Mouse (Mus musculus) thymus, adult 18-20 months (tissue): Measurements from ENCODE around the gene Napa.

Experiments used
- DNase-seq, 2 experiments: peaks; one replicate each; pipeline ENCODE4 v3.0.0; 2022; ENCODE audit warnings: mixed read lengths in 2 of 2

The Napa gene

GRCm38 (mm10) chr7:16101081-16101480 lies 2.8 kb downstream of the Napa start:
- no peak for DNase-seq

DNA sequence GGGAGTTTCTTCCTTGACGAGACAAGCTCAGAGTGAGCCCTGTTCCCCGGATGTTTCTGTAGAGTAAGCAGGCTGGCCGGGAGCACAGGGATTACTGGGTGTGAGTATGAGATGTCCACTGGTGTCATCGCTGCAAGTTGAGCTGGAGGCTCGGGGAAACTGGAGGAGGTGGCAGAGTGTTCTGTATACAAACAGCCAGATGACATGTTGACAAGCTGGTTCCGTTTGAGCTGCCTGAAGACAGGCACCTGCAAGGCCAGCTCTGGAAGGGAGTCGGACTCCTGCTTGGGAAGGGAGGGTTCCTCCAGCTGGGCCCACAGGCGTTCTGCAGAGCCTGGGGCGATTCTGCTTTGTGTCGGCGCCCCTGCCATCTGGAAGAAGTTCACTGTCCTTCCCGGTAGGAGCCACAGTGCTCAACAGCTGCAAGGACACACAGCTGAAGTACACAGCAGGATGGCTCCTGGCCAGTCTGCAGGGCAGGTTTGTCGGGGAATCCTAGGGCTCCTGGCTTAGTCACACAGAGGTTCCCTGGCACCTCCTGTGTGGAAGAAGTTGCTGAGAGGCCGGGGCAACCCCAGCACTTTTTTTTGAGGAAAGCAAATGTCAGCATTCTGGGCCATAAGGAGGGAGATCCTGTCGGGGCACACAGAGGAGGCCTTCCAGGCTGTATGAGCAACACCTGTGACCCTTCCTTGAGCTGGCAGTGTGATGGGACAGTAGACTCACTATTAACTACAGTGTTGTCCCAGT lies 3.6 kb downstream of the Napa start:
- DNase-seq: no peak

DNA sequence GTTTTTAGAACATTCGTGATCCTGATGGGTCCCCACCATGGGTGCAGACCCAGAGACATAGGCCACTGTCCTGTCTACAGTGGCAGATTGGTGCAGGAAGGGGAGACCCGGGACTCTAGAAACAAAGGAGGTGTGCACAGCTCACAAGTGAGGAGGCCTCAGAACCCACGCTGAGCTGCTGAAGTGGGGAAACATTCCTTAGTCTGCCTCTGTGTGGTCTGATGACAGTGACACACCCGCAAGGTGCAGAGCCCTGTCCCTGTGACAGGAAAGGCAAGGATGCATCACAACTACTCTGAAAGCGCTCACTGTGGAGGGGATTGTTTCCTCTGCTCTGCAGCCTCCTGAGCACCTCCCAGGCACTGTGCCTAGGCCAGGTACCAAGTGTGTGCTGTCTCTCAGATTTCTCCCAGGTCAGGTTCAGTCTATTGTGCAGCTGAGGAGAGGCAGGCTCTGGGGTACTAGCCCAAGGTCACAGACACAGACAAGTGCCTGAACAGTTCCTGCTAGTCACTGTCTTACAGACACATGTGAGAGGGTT lies 4.5 kb downstream of the Napa start:
- no peak for DNase-seq

DNA sequence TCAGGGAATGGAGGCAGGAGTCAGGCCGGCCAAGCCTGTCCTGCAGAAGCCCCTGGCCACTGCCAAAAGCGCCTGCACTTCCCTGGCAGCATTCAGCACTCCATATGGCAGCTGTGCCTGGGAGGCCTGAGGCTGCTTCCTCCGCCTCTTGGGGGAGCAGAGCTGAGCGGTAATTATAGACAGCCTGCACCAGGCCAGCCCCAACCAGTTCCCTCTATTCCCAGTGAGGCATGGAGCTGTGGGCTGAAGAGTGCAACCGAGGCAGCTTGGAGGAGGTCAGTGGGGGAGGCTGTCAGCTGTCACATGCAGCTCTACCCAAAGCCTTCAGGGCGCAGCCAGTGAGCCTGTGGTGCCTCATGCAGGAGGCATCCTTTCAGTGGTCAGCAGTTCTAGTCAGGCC lies 5.5 kb downstream of the Napa start:
- DNase-seq: no peak

GRCm38 (mm10) chr7:16104611-16105388 lies 6.5 kb downstream of the Napa start:
- DNase-seq: no peak

DNA sequence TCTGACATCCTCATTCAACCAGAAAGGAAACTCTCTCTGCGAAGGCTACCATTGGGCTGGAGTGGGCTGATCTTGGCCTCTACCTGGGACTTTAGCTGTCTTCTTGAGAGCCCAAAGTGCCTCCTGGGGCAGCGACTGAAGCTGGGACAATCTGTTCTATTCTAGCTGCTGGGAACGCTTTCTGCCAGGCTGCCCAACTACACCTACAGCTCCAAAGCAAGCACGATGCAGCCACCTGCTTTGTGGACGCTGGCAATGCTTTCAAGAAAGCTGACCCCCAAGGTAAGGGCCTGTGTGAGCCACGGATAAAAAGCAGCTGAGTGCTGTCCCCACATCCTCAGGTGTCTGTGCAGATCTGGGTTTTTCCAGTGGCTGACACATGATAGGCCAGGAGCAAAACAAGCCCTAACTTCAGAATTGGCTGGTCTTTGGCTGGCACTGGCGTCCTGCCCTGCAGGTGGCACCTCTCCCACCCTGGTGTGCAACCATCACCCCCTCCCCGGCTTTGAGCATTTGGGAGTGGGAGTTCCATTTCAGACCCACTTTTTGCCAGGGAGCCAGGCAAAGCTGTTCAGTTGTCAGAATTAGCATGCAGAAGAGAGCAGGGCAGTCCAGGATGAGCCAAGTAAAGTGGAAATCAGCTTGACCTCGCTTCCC lies 10.8 kb downstream of the Napa start:
- DNase-seq: no peak

DNA sequence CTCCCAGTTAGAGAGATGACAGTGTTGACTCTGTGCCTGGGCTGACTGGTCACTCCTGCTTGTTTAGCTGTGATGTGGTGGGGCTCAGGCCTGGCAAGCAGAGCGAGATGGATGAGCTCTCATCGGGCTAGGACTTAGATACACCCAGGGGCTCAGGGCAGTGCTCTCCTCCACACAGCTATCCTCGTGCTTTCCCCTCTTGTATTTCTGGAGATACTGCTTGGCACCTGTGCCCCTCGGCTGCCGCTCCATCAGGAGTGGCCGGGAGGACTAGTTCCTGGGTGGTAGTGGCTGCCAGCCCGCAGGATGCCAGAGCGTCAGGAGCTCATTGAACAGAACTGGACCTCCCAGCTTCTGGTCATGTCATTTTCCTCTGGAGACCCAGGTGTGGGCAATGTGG lies 11.9 kb downstream of the Napa start:
- no peak for DNase-seq

- no peak for DNase-seq
Observed at GRCm38 (mm10) chr7:16111284-16112090, 13.2 kb downstream of the Napa start.

DNA sequence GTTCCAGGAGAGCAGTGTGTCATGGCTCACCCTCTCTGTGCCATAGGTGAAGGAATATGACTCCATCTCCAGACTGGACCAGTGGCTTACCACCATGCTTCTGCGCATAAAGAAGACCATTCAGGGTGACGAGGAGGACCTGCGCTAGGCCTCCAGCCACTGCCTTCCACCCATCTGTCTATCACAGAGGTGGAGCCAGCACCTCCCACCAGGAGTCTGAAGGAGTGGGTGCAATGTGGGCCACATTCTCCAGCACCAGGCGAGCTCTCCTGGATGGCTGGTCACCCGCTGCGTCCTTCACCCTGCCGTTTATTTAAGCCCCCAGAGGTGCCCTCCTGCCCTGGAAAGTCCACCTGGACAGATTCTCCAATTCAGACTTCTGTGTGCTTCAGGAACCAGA lies 18.2 kb downstream of the Napa start:
- DNase-seq: no peak

DNA sequence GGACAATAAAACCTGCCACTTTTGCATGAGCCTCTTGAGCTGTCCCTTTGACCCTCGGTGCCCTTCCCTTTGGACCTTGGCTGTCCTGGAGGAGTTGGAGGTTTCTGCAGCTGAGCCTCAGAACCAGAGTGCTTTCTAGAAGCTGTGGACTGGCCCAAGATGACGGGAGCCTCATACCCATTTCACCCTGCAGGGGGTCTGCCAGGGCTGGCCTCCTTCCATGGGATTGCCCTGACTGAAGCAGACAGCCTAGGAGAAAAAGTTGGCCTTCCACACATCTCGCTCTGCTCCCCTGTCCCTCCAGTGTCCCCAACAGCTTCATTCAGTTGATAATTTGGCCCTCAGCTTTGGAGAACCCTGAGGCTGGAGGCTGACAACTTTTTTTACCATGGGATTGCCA lies 18.8 kb downstream of the Napa start:
- no peak for DNase-seq

DNA sequence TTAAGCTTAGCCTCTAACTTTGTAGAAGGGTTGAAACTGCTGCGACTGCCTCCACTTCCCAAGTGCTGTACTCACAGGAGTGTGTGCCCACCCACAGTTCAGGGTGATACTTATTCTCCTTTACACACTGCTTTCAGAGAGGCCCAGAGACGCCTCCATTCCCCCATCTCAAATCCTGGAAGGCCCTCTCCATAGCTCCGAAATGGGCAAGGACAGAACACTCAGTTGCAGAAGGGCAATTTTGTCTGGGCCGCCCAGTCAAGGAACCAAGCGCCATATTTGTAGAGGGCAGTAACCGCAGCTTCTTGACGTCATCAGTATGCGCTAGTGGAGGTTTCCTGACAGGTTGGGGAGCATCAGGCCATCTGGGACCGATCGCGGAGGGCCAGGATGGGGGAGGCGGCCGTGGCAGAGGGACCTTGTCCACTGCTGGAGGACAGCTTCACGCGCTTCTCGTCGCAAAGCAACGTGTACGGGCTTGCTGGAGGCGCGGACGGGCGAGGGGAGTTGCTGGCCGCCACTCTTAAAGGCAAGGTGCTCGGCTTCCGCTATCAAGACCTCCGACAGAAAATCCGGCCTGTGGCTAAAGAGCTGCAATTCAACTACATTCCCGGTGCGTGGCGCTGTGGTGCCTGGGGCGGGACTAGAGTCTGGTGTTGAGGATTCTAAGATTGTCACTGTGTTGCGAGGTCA lies 21.5 kb downstream of the Napa start, which contains the start of gene Kptn:
Kptn (plus strand) TSS at position 327 of the 693 bp plus-strand sequence.
- peak; percentile 66 to 77 for DNase-seq

- DNase-seq: peak in 1 of 2 experiments; percentile 17
Observed at GRCm38 (mm10) chr7:16120262-16120600, 22.0 kb downstream of the Napa start.

DNA sequence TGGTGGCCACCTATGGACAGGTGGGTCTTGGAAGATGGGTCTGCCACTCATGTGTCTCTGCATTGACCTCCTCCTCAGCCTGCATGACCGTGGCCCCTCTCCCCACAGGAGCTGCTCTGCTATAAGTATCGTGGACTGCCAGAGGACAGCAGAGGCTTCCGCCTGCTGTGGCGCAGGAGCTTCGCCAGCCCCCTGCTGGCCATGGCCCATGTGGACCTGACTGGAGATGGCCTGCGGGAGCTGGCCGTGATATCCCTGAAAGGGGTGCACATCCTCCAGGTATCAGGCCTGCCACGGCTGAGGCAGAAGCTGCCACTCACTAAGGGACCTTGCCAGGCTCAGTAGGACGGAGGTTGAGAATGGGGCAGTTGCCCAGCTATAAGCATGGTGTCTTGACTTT lies 27.6 kb downstream of the Napa start:
- DNase-seq: no peak

DNA sequence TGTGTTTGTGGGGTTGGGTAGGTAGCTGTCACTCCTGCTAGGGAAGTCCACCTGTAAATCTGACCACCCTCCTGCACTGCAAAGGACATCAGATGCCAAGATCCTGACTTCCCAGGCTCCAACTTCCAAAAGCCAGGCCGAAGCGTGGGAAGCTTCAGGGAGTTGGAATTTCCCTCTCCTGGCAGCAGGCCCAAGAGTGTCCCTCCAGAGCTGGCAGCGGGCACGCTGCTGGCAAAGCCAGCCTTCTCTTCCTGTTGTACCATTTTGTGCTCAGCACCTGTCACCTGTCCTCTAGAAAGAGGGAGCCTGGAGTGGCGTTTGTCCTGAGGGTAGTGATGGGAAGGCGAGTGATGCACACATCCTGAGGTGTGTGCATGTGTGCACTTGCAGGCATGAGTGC lies 30.1 kb downstream of the Napa start:
- DNase-seq: no peak

DNA sequence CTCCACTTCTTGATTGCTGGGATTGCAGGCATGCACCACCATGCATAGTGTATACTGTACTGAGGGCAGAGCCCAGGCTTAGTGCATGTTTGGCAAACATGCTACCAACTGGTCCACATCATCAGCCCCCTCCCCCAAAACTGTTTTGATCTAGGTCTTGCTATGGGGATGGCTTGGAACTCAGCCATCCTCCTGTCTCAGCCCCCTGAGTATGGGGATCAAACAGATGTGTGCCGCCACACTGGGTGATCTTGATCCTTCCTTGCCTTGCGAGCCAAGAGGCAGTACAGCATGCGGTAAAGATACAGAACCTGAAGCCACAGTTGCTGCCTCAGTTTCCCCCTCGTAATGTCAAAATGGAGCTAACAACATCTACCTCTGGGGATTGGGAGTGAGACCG lies 30.6 kb downstream of the Napa start:
- DNase-seq: no peak

DNA sequence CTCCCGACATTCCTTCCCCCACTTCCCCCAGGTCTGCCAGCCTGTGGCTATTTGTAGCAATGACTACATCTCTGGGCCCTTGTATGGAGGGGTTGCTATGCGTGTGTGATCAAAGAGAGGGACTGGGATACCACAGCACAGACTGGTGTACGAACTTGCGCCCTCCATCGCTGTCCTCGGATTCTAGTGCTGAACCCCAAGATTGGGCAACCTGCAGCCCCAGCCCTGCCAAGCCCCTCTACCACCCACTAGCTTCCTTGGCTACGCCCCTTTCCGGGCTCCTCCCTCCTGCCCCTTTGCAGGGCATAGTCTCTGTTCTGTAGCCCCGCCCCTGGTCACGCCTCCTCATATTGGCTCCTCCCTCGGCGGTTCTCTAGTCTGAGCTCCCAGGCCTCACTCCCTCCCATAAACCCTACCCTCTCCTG lies 31.2 kb downstream of the Napa start, which contains the start of gene Slc8a2:
Slc8a2 (plus strand) TSS at position 406 of the 425 bp plus-strand sequence.
- DNase-seq: peak in 1 of 2 experiments; percentile 25

DNA sequence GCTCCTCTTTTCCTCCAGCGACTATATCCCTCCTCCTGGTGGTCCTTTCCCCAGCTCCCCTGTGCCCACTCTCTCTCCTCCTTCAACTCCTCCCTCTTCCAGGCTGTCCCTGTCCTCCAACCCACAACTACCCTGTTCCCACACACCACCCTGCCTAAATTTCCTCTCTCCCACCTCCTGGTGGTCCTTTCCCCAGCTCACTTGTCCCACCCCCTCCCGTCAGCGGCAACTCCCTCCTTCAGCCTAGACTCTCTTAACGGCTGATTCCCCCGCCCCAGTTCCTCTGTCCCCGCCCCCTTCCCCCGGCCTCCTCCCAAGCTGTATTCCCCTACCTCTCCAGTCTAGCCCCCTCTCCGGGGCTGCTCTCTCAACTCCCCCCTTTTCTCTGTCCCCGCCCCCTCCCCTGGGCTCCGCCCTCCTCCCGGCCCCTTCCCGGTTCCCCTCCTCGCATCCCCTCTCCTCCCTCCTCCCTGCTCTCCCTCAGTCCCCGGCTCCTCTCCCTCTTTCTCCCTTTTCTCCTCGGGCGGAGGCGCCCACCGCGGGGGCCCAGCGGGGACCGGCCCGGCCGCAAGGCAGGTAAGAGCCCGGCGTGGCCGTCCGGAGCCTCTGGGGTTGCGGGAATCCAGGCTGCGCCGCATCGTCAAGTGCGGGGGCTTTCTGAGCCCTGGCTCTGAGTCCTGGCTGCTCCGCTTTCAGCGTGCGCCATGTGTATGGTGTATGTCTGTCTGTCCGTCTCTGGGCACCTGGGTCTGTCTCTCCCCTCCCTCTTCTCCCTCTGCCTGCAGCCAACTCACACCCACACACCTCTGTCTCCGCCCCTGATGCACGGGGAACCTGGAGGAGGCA lies 31.8 kb downstream of the Napa start:
- DNase-seq: no peak

GRCm38 (mm10) chr7:16130956-16131634 lies 32.8 kb downstream of the Napa start:
- DNase-seq: no peak

DNA sequence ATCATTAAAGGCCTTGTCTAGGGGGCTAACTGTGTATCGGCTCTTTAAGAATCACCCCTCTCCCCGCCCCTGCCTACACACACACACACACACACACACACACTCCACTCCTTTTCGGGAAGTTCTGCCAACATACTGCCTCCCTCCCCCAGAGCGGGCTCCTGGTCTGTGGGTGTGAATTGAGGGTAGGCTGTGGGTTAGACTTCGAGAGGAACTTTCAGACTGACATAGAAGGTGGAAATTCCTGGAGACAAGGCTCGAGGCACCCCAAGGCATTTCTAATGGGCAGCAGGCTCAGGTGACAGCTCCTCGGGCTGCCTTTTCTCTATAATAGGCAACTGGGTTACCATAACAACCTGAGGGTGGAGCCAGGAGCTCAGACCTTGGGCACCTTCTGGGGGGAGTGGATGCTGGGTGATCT lies 33.9 kb downstream of the Napa start:
- no peak for DNase-seq

DNA sequence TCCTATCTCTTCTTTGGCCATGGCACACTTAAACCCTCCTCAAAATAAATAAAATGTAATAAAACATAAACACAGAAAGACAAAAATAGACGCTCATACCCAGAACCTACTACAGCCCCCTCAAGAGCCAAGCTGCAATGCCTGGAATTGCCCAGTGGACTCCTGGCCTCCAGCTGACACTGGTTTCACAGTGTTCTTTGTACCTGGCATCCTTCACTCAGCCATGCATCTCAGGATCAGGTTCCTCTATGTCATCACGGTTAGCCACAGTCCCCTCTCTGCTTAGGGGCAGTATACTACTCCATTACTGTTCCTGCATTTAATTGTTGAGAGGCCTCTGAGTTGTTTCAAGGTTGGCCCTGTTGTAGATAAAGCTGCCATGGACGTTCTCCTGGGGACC lies 34.7 kb downstream of the Napa start:
- no peak for DNase-seq
